26 mouse cellular contexts compared by ENCODE assay signal in the genomic region with DNA sequence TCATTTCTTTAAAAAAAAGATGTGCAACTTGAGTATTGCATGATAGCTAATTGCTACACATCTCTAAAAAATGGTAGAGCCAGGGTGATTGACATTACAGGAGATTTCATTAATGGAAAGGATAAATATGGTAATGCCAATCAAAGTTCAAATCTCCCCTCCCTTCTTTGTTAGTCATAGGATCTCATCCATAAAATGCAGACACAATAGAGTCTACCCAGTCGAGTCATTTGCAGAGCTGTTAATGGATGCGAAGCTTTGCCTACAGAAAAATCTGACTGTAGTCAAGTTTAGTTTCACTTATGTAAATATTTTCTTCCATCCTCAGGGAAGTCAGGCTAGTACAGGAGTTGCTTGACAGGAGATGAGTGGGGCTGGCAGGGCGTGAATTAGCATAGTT.
DNase-seq lines count a peak whose midpoint lies in the region; ATAC-seq and TF ChIP-seq lines count a peak whose summit lies in the region.
"Had no signal": no experiment of that assay in that cellular context is flagged by ENCODE, and none has a peak within 500 bp of the region (broad histone marks: within the 10 kb centered on the region; RNA-seq: fewer than 3 reads in every experiment).

No protein-coding gene starts in this region.

- no peak overlapping the region for H3K4me2 ChIP-seq in forebrain, embryonic 14.5 days (ENCODE audit: low read length)
- H3K4me2 ChIP-seq in forebrain, embryonic 15.5 days (replicated peaks), result no peak overlapping the region
- no peak overlapping the region for H3K4me2 ChIP-seq in hindbrain, embryonic 11.5 days (replicated peaks; ENCODE audit: low read depth, low read length)
- H3K4me2 ChIP-seq in hindbrain, postnatal 0 days (ENCODE audit: low read depth, low read length), result no peak overlapping the region
- H3K4me2 ChIP-seq in midbrain, embryonic 14.5 days (ENCODE audit: low read length), result no peak overlapping the region
- H3K4me2 ChIP-seq in midbrain, embryonic 13.5 days (replicated peaks), result no peak overlapping the region
- H3K4me2 ChIP-seq: heart, embryonic 12.5 days; heart, embryonic 15.5 days; hindbrain, embryonic 12.5 days; hindbrain, embryonic 15.5 days; intestine, embryonic 15.5 days had no signal

- no peak for TF ChIP-seq POLR2A in brain, embryonic 14.5 days (IDR thresholded peaks at IDR 0.05; ENCODE audit: borderline replicate concordance, extremely low read depth, insufficient read depth, insufficient read length, poor library complexity, severe bottlenecking)

- 59% methylated on average over 3 of the region's 3 CpGs for WGBS in forebrain, embryonic 14.5 days
- 59% methylated on average over 3 of the region's 3 CpGs for WGBS in forebrain, embryonic 15.5 days
- 66% methylated on average over 3 of the region's 3 CpGs for WGBS in hindbrain, embryonic 11.5 days
- WGBS in hindbrain, postnatal 0 days, result 50% methylated on average over 3 of the region's 3 CpGs
- WGBS in midbrain, embryonic 14.5 days, result 36% methylated on average over 3 of the region's 3 CpGs
- WGBS in midbrain, embryonic 13.5 days, result 43% methylated on average over 3 of the region's 3 CpGs

- H3K4me3 ChIP-seq in forebrain, embryonic 14.5 days (ENCODE audit: low read depth, low read length), result no peak overlapping the region
- H3K4me3 ChIP-seq in forebrain, embryonic 15.5 days, result no peak overlapping the region
- no peak overlapping the region for H3K4me3 ChIP-seq in hindbrain, embryonic 11.5 days (ENCODE audit: low read depth, low read length)
- H3K4me3 ChIP-seq in hindbrain, postnatal 0 days (ENCODE audit: low read length), result no peak overlapping the region
- H3K4me3 ChIP-seq in midbrain, embryonic 14.5 days (replicated peaks; ENCODE audit: low read depth, low read length), result no peak overlapping the region
- no peak overlapping the region for H3K4me3 ChIP-seq in midbrain, embryonic 13.5 days (replicated peaks)
- H3K4me3 ChIP-seq: heart, embryonic 12.5 days; heart, embryonic 15.5 days; hindbrain, embryonic 12.5 days; hindbrain, embryonic 15.5 days; intestine, embryonic 15.5 days had no signal

- no peaks in the 10 kb centered on the region for H3K4me1 ChIP-seq in forebrain, embryonic 14.5 days (ENCODE audit: control insufficient read depth, insufficient read depth, low read length)
- H3K4me1 ChIP-seq in forebrain, embryonic 15.5 days, result no peaks in the 10 kb centered on the region
- no peaks in the 10 kb centered on the region for H3K4me1 ChIP-seq in hindbrain, embryonic 11.5 days (replicated peaks; ENCODE audit: control insufficient read depth, insufficient read depth, low read length)
- no peaks in the 10 kb centered on the region for H3K4me1 ChIP-seq in hindbrain, postnatal 0 days (ENCODE audit: insufficient read depth, low read length)
- 0 out of 2 replicates have a peak, but pooled peaks cover 3% of the 10 kb centered on the region for H3K4me1 ChIP-seq in midbrain, embryonic 14.5 days (ENCODE audit: control insufficient read depth, insufficient read depth, low read length)
- 0 out of 2 replicates have a peak, but pooled peaks cover 3% of the 10 kb centered on the region for H3K4me1 ChIP-seq in midbrain, embryonic 13.5 days (replicated peaks)
- H3K4me1 ChIP-seq: heart, embryonic 12.5 days; heart, embryonic 15.5 days; hindbrain, embryonic 12.5 days; hindbrain, embryonic 15.5 days; intestine, embryonic 15.5 days had no signal

- DNase-seq in forebrain, embryonic 14.5 days (ENCODE audit: low spot score), result peak; percentile 20
- DNase-seq in hindbrain, embryonic 11.5 days (ENCODE audit: low spot score), result no peak
- no peak for DNase-seq in hindbrain, postnatal 0 days (ENCODE audit: low spot score)
- no peak for DNase-seq in midbrain, embryonic 14.5 days
- DNase-seq in brain, embryonic 14.5 days (ENCODE audit: low read depth), result peak; percentile 37
- DNase-seq: adrenal gland, postnatal 10 days; adrenal gland, postnatal 36 days; B cell, adult 2 months; cerebellum, adult 18-20 months; cerebellum, adult 9-10 months; cerebellum, postnatal 14 days; gastrocnemius, postnatal 25 days; heart, adult 18-20 months; heart, postnatal 10 days; heart, postnatal 4 days; kidney, adult 11 months had no signal

- H3K27ac ChIP-seq in forebrain, embryonic 14.5 days (ENCODE audit: low read depth, low read length), result no peak overlapping the region
- H3K27ac ChIP-seq in forebrain, embryonic 15.5 days (replicated peaks), result no peak overlapping the region
- H3K27ac ChIP-seq in hindbrain, embryonic 11.5 days (ENCODE audit: low read depth, low read length), result no peak overlapping the region
- H3K27ac ChIP-seq in hindbrain, postnatal 0 days, result no peak overlapping the region
- H3K27ac ChIP-seq in midbrain, embryonic 14.5 days (replicated peaks; ENCODE audit: low read depth, low read length), result no peak overlapping the region
- H3K27ac ChIP-seq in midbrain, embryonic 13.5 days, result no peak overlapping the region
- H3K27ac ChIP-seq: heart, embryonic 15.5 days; hindbrain, embryonic 12.5 days; hindbrain, embryonic 15.5 days; intestine, embryonic 15.5 days had no signal

- no peaks in the 10 kb centered on the region for H3K9me3 ChIP-seq in forebrain, embryonic 14.5 days (replicated peaks; ENCODE audit: control insufficient read depth, low read length)
- H3K9me3 ChIP-seq in forebrain, embryonic 15.5 days, result no peaks in the 10 kb centered on the region
- no peaks in the 10 kb centered on the region for H3K9me3 ChIP-seq in hindbrain, embryonic 11.5 days (ENCODE audit: control insufficient read depth, low read length)
- H3K9me3 ChIP-seq in hindbrain, postnatal 0 days (ENCODE audit: low read length), result no peaks in the 10 kb centered on the region
- no peaks in the 10 kb centered on the region for H3K9me3 ChIP-seq in midbrain, embryonic 14.5 days (ENCODE audit: control insufficient read depth, low read length)
- H3K9me3 ChIP-seq in midbrain, embryonic 13.5 days, result no peaks in the 10 kb centered on the region
- H3K9me3 ChIP-seq: heart, embryonic 12.5 days; heart, embryonic 15.5 days; hindbrain, embryonic 12.5 days; hindbrain, embryonic 15.5 days; intestine, embryonic 15.5 days had no signal

- no peak for TF ChIP-seq CTCF in hindbrain, postnatal 0 days (IDR thresholded peaks at IDR 0.05; ENCODE audit: low read depth)
- no peak for TF ChIP-seq CTCF in brain, embryonic 14.5 days (IDR thresholded peaks at IDR 0.05; ENCODE audit: borderline replicate concordance, extremely low read depth, insufficient read depth, insufficient read length)

- H3K27me3 ChIP-seq in forebrain, embryonic 14.5 days (replicated peaks; ENCODE audit: control insufficient read depth, insufficient read depth, low read length), result no peaks in the 10 kb centered on the region
- H3K27me3 ChIP-seq in forebrain, embryonic 15.5 days, result no peaks in the 10 kb centered on the region
- no peaks in the 10 kb centered on the region for H3K27me3 ChIP-seq in hindbrain, embryonic 11.5 days (ENCODE audit: control insufficient read depth, insufficient read depth, low read length)
- H3K27me3 ChIP-seq in hindbrain, postnatal 0 days (ENCODE audit: insufficient read depth, low read length), result no peaks in the 10 kb centered on the region
- no peaks in the 10 kb centered on the region for H3K27me3 ChIP-seq in midbrain, embryonic 14.5 days (ENCODE audit: control insufficient read depth, insufficient read depth, low read length)
- H3K27me3 ChIP-seq in midbrain, embryonic 13.5 days, result 0 out of 2 replicates have a peak, but pooled peaks cover 3% of the 10 kb centered on the region
- H3K27me3 ChIP-seq: CH12.LX; heart, embryonic 12.5 days; heart, embryonic 15.5 days; hindbrain, embryonic 12.5 days; hindbrain, embryonic 15.5 days; intestine, embryonic 15.5 days; Patski had no signal

- H3K9ac ChIP-seq in forebrain, embryonic 14.5 days (ENCODE audit: low read length), result no peak overlapping the region
- no peak overlapping the region for H3K9ac ChIP-seq in forebrain, embryonic 15.5 days (replicated peaks)
- no peak overlapping the region for H3K9ac ChIP-seq in hindbrain, embryonic 11.5 days (ENCODE audit: low read depth, low read length)
- H3K9ac ChIP-seq in hindbrain, postnatal 0 days (replicated peaks; ENCODE audit: low read length), result no peak overlapping the region
- H3K9ac ChIP-seq in midbrain, embryonic 14.5 days (replicated peaks; ENCODE audit: low read length), result no peak overlapping the region
- no peak overlapping the region for H3K9ac ChIP-seq in midbrain, embryonic 13.5 days (replicated peaks)
- H3K9ac ChIP-seq: heart, embryonic 12.5 days; heart, embryonic 15.5 days; hindbrain, embryonic 12.5 days; hindbrain, embryonic 15.5 days; intestine, embryonic 15.5 days had no signal

- ATAC-seq in forebrain, embryonic 14.5 days, result no peak
- no peak; the same call in 1 of the 2 replicates for ATAC-seq in forebrain, embryonic 15.5 days (replicated peaks)
- ATAC-seq in hindbrain, embryonic 11.5 days (ENCODE audit: low FRiP score), result peak; percentile 43
- ATAC-seq in hindbrain, postnatal 0 days, result no peak
- peak; percentile 17; the same call in 1 of the 2 replicates for ATAC-seq in midbrain, embryonic 14.5 days (ENCODE audit: low FRiP score, low TSS enrichment)
- ATAC-seq in midbrain, embryonic 13.5 days, result no peak
- ATAC-seq: intestine, embryonic 15.5 days; Patski had no signal

- H3K36me3 ChIP-seq in forebrain, embryonic 14.5 days (ENCODE audit: control insufficient read depth, insufficient read depth, low read length), result no peaks in the 10 kb centered on the region
- no peaks in the 10 kb centered on the region for H3K36me3 ChIP-seq in forebrain, embryonic 15.5 days
- no peaks in the 10 kb centered on the region for H3K36me3 ChIP-seq in hindbrain, embryonic 11.5 days (ENCODE audit: control insufficient read depth, insufficient read depth, low read length)
- H3K36me3 ChIP-seq in hindbrain, postnatal 0 days (ENCODE audit: insufficient read depth, low read length), result no peaks in the 10 kb centered on the region
- no peaks in the 10 kb centered on the region for H3K36me3 ChIP-seq in midbrain, embryonic 14.5 days (ENCODE audit: control insufficient read depth, insufficient read depth, low read length)
- H3K36me3 ChIP-seq in midbrain, embryonic 13.5 days, result no peaks in the 10 kb centered on the region
- H3K36me3 ChIP-seq: G1E; heart, embryonic 12.5 days; heart, embryonic 15.5 days; hindbrain, embryonic 12.5 days; hindbrain, embryonic 15.5 days; intestine, embryonic 15.5 days had no signal

Comparison
In these comparisons a context has a peak if more than half of its experiments do, and no peak if none do; other contexts are left out.
1. ATAC-seq: peak in hindbrain, embryonic 11.5 days (single experiment) and midbrain, embryonic 14.5 days (single experiment); none in forebrain, embryonic 14.5 days (single experiment), forebrain, embryonic 15.5 days (single experiment), hindbrain, postnatal 0 days (single experiment) and midbrain, embryonic 13.5 days (single experiment).
2. DNase-seq: peak in forebrain, embryonic 14.5 days (single experiment) and brain, embryonic 14.5 days (single experiment); none in hindbrain, embryonic 11.5 days (single experiment), hindbrain, postnatal 0 days (single experiment) and midbrain, embryonic 14.5 days (single experiment).